Mouse (Mus musculus) small intestine, adult 2 months (tissue): Measurements from ENCODE around the gene Chsy1.

Experiments used
- CTCF ChIP-seq: fragments of 200-500 bp; IDR thresholded peaks from 2 replicates; pipeline ENCODE4 v1.5.1; 2012; ENCODE audit warnings: low read depth, mild to moderate bottlenecking, control low read depth, inconsistent platforms, low read length, moderate library complexity, mixed read lengths; ENCODE audit not compliant: insufficient replicate concordance, insufficient read length; ENCODE audit errors: extremely low read depth
- POLR2A ChIP-seq: fragments of 200-500 bp; IDR thresholded peaks from 2 replicates; pipeline ENCODE4 v1.6.1; 2012; ENCODE audit warnings: low read depth, mild to moderate bottlenecking, control low read depth, inconsistent platforms, low read length, moderate library complexity

DNA sequence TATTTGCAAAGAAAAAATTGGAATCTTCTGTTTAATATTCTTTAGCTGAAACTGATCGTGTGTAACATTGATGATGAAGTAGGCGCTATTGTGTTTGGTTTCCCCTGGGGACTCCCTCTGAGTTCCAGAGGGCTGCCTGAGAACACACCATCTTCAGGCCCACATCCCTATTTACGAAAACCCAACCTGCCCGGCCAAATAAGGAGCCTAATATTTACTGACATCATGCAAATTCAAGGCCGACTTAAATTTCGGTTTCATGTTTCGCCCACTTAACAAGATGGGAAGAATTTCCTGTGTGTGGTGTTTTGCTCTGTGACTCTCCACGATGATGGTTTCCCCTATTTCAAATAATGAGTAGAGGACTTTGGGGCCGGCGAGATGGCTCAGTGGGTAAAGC, 89.1 kb downstream of the Chsy1 start:
- TF ChIP-seq POLR2A (no peak), CTCF (no peak)
